Mouse (Mus musculus) duodenum, adult 2 months (tissue): ENCODE results near the gene Ebf4. TPM values are rescaled to one million over a fixed set of nuclear protein-coding genes. Genes with fewer than 3 reads are reported as not detected.

Source experiments
- polyA plus RNA-seq: library from polyadenylated mRNA; depleted of rRNA; stranded (reverse); fragments of >200 nt; gene quantifications from 2 replicates; pipeline ENCODE4 v1.2.3, GENCODE M21; 2012; ENCODE audit warnings: low replicate concordance; rRNA removed

The Ebf4 gene
- 1.4 and 1.8 TPM in 2 replicates for polyA plus RNA-seq

DNA sequence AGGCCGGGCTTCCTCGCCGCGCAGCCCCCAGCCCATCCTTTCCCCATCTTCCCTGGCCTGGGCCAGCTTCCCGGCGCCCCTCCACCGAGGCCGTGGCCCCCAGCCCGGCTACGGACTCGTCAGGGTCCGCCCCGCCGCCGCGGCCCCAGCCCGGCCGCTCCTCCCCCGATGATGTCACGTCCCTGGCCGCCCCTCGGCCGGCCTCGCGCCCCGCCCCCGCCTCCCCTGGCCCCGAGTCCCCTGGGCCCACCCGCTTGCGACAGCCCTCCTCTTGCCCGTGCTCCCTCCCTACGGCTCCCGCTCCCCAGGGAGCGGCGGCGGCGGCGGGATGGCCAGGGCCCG is at the start of gene Ebf4:
Gene Ebf4 (plus strand): TSS at position 234 of the 342 bp plus-strand sequence.

DNA sequence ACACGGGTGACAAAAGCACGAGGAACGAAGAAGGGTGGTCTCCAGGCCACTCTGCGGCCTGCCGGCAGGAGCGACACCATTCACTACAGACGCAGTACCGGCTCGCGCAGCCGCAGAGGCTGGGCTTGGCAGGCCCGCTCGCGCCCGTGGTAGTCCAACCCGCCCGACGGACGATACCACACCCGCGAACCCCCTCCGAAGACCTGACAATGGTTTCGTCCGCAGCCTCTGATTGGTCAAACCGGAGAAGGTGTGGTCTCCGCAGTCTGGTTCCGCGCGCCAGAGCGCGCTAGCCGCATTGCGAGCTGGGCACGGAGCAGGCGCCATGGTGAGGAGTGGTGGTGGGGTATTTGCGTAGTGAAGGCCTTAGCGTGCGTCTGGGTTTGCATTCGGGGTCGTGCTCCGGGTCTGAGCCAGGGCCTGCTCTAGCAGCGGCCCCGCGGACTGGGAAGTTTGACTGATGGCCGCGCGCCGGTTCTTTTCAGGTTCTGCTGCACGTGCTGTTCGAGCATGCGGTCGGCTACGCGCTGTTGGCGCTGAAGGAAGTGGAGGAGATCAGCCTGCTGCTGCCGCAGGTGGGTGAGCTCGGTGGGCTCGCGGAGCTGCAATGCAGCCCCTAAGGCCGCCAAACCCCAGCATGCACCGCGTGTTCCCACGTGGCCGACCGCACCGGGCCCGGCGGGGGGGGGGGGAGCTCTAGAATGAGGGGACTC is 20.7 kb upstream of the Ebf4 start, which contains the start of gene Nop56:
Gene Nop56 (plus strand): TSS at position 282 of the 713 bp plus-strand sequence.

DNA sequence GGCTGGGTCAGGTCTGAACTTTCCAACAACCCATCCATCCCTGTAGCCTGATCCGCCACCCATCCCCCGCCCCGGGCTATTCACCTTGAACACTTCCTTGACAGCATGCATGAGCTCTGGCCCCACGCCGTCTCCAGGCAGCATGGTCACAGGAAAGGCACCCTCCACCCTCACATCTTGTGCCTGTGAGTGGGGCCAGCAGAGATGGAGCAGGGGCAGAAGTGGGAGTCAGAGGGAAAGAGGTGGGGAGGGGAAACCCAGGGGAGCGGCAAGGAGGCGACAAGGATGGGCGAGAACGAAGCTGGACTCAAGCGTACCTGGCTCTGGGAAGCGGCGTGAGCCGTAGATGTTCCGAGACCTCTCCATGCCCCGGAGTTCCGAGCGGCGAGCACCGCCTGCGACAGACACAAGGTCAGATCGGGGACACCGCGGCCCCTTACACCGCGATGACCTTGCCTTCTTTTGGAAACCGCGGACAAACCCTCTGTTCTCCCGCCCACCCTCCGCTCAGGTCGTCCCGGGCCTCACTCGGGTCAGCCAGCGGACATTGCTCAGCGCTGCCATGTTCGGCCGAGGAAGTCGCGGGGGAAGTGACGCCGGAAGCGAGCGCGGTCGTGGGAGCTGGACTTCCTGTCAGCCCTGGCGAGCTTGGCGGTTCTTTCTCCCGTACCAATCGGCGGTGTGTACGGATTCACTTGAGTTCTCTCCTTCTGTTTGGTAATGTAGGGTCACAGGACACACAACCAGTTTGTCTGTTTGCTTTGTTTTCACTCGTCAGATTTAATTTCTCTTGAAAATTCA is 10.9 kb upstream of the Ebf4 start, which contains the start of gene Idh3b:
Gene Idh3b (minus strand): TSS at position 694 of the 801 bp plus-strand sequence.

DNA sequence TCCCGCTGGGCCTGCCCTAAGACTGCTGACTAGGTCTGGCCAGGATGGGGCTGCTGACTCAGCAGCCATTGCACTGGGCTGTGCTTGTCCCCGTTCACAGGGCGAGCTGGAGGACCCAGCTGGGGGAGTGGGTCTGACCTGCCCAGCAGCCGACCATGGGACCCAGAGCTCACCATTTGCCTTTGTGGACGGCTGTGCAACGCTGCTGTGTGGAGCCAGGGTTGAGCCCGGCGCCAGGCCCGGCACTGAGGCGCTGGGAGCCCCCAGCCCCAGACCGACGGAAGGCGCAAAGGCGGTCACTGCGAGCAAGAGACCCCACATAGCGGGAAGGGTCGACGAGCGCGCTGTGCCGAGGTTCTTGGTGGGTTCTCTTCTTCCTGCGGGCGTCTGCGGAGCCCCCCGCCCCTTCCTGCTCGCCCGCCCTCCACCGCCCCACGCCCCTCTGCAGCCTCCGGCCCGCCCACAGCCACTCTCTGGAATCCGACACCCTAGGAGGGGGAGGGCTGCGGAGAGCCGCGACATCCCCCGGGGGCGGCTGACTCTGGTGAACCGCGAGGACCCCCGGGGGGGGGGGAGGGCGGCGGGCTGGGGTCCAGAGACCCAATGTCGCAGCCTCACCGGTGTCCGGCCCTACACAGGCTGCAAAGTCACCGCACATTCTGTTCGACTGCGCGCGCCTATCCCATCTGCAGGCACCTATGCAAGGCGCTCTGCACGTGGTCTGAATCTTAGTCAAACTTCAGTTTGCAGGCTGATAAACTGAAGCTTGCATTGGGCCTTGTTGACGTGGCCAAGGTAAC is 102.4 kb downstream of the Ebf4 start, which contains the start of gene Cpxm1:
Gene Cpxm1 (minus strand): TSS at position 389 of the 800 bp plus-strand sequence.

DNA sequence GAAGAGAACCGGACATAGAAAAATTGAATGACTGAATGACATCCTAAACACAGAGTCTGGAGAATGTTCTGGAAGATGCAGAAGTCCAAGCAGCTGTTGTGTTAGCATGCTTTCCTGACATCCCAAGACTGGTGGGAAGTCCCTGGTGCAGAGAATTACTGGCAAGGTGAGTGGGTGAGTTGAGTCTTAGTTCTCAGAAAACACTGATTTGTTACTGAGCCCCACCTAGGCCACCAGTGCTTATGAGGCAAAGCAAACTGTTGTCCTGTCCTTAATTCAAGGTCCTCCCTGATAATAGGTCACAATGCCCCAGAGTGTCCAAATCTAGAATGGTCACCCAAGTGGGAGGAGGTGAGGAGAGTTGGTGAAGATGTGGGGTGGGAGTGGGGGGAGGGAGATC is 110.0 kb downstream of the Ebf4 start, which contains the start of the genes Gm28372 and 1700020A23Rik:
Gene Gm28372 (plus strand): TSS at position 301 of the 400 bp plus-strand sequence.
Gene 1700020A23Rik (plus strand): TSS at position 321 of the 400 bp plus-strand sequence.

DNA sequence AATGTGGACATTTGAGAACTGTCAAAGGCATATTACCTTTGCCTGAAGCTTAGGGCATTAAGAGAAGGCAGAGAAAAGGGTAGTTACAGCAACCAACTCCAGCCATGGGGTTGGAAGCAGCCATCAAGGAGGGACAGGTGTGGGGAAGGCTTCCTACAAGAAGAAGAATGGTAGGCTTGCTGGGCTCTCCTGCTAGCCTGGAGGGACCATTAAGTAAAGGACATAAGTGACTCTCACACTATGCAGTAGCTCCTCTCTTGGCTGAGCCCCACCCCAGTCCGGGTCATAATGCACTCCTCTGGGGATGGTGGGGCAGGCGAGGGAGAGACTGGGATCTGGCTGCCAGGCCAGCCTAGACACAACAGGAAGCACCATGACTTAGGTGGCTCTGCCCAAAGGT is 111.2 kb downstream of the Ebf4 start, which contains the start of gene Tmem239:
Gene Tmem239 (plus strand): TSS at position 301 of the 400 bp plus-strand sequence.

Other genes starting within 250 kb of the Ebf4 start
- not detected in 2 replicates for gene Tgm6, start 182.8 kb upstream of the Ebf4 start, polyA plus RNA-seq
- gene Snrpb, start 115.8 kb upstream of the Ebf4 start, polyA plus RNA-seq: 226 and 267 TPM in 2 replicates
- not detected in 2 replicates for gene Tmc2, start 100.0 kb upstream of the Ebf4 start, polyA plus RNA-seq
- 16.7 and 33.7 TPM in 2 replicates for gene Nop56, start 20.7 kb upstream of the Ebf4 start, polyA plus RNA-seq
- 150 and 184 TPM in 2 replicates for gene Idh3b, start 10.6 kb upstream of the Ebf4 start, polyA plus RNA-seq
- gene Cpxm1, start 102.4 kb downstream of the Ebf4 start, polyA plus RNA-seq: 1.1 and 1.2 TPM in 2 replicates
- gene Gm28372, start 110.1 kb downstream of the Ebf4 start, polyA plus RNA-seq: not detected in 2 replicates
- not detected in 2 replicates for gene 1700020A23Rik, start 110.1 kb downstream of the Ebf4 start, polyA plus RNA-seq
- not detected in 2 replicates for gene Tmem239, start 111.3 kb downstream of the Ebf4 start, polyA plus RNA-seq
- 29.5 and 34.3 TPM in 2 replicates for gene Vps16, start 129.2 kb downstream of the Ebf4 start, polyA plus RNA-seq
- gene Pced1a, start 129.5 kb downstream of the Ebf4 start, polyA plus RNA-seq: 10.8 and 17.5 TPM in 2 replicates
- gene Ptpra, start 155.1 kb downstream of the Ebf4 start, polyA plus RNA-seq: 12.7 and 22.3 TPM in 2 replicates